Comparison of ENCODE assay signal across 10 mouse cellular contexts in genomic region chr2:128745879-128746620, GRCm38 (mm10). TPM values are rescaled to one million over a fixed set of nuclear protein-coding genes. Genes with fewer than 3 reads are reported as not detected.
A peak's percentile ranks its signal among the peaks of the same experiment; 100 is the strongest.
DNase-seq lines count a peak whose midpoint lies in the region; ATAC-seq and TF ChIP-seq lines count a peak whose summit lies in the region.
"Had no signal": no experiment of that assay in that cellular context is flagged by ENCODE, and none has a peak within 500 bp of the region (broad histone marks: within the 10 kb centered on the region; RNA-seq: fewer than 3 reads in every experiment).

No protein-coding gene starts in this region.

- no peak for TF ChIP-seq CTCF in spleen, adult 2 months (IDR thresholded peaks at IDR 0.05; ENCODE audit: extremely low read depth, insufficient read depth, insufficient read length, insufficient replicate concordance)
- TF ChIP-seq CTCF in stomach, postnatal 0 days (IDR thresholded peaks at IDR 0.05; ENCODE audit: low read depth): no peak

- peaks cover 4% of the 10 kb centered on the region for H3K36me3 ChIP-seq in kidney, embryonic 15.5 days
- no peaks in the 10 kb centered on the region for H3K36me3 ChIP-seq in spleen, adult 2 months (ENCODE audit: control insufficient read depth, insufficient read depth, low read length)
- H3K36me3 ChIP-seq in limb, embryonic 12.5 days: peaks cover 38% of the 10 kb centered on the region
- no peaks in the 10 kb centered on the region for H3K36me3 ChIP-seq in stomach, postnatal 0 days (ENCODE audit: control insufficient read depth, insufficient read depth, low read length)
- H3K36me3 ChIP-seq: G1E had no signal

- no peak for DNase-seq in kidney, adult 11 months
- DNase-seq in spleen, adult 2 months (ENCODE audit: low read depth in 1 of 2, low spot score in 2 of 2): no peak
- DNase-seq in spleen, postnatal 14 days (ENCODE audit: low spot score in 2 of 2): no peak
- DNase-seq in stomach, postnatal 0 days (ENCODE audit: low spot score): no peak
- DNase-seq in cerebellum, adult 9-11 months: no peak
- no peak for DNase-seq in frontal cortex, postnatal 10 days (ENCODE audit: low spot score in 2 of 2)

- H3K27me3 ChIP-seq in kidney, embryonic 15.5 days: no peaks in the 10 kb centered on the region
- no peaks in the 10 kb centered on the region for H3K27me3 ChIP-seq in spleen, adult 2 months (ENCODE audit: control insufficient read depth, insufficient read depth, low read length)
- H3K27me3 ChIP-seq in limb, embryonic 12.5 days: no peaks in the 10 kb centered on the region
- H3K27me3 ChIP-seq in stomach, postnatal 0 days (ENCODE audit: control insufficient read depth, insufficient read depth, low read length): no peaks in the 10 kb centered on the region

- no peak overlapping the region for H3K4me3 ChIP-seq in kidney, embryonic 15.5 days (replicated peaks)
- no peak overlapping the region for H3K4me3 ChIP-seq in spleen, adult 2 months (ENCODE audit: extremely low read depth, insufficient read depth, insufficient read length)
- H3K4me3 ChIP-seq in limb, embryonic 12.5 days (replicated peaks): no peak overlapping the region
- H3K4me3 ChIP-seq in stomach, postnatal 0 days (ENCODE audit: low read depth, low read length): no peak overlapping the region

- H3K4me2 ChIP-seq in kidney, embryonic 15.5 days: no peak overlapping the region
- H3K4me2 ChIP-seq in limb, embryonic 12.5 days: no peak overlapping the region
- no peak overlapping the region for H3K4me2 ChIP-seq in stomach, postnatal 0 days (replicated peaks; ENCODE audit: low read depth)

- no peaks in the 10 kb centered on the region for H3K9me3 ChIP-seq in kidney, embryonic 15.5 days (replicated peaks)
- no peaks in the 10 kb centered on the region for H3K9me3 ChIP-seq in limb, embryonic 12.5 days
- no peaks in the 10 kb centered on the region for H3K9me3 ChIP-seq in stomach, postnatal 0 days (ENCODE audit: control insufficient read depth, low read length)
- H3K9me3 ChIP-seq: G1E had no signal

- no peak overlapping the region for H3K9ac ChIP-seq in kidney, embryonic 15.5 days
- H3K9ac ChIP-seq in limb, embryonic 12.5 days (replicated peaks): no peak overlapping the region
- H3K9ac ChIP-seq in stomach, postnatal 0 days (ENCODE audit: low read length): peak overlapping the region; percentile 8; the same call in 1 of the 2 replicates

- 54% methylated on average over 12 of the region's 12 CpGs for WGBS in kidney, embryonic 15.5 days
- WGBS in spleen, adult 2 months: 66% methylated on average over 12 of the region's 12 CpGs
- 45% methylated on average over 12 of the region's 12 CpGs for WGBS in limb, embryonic 12.5 days
- WGBS in stomach, postnatal 0 days: 44% methylated on average over 12 of the region's 12 CpGs

- no peak for TF ChIP-seq POLR2A in spleen, adult 2 months (IDR thresholded peaks at IDR 0.05; ENCODE audit: low read depth, low read length)

- TF ChIP-seq EP300 in stomach, postnatal 0 days (optimal IDR thresholded peaks at IDR 0.05): no peak

- H3K27ac ChIP-seq in kidney, embryonic 15.5 days: peak overlapping the region; percentile 70
- peak overlapping the region; percentile 58 for H3K27ac ChIP-seq in spleen, adult 2 months (ENCODE audit: insufficient read depth, low read length)
- H3K27ac ChIP-seq in limb, embryonic 12.5 days: 0 out of 2 replicates have a peak overlapping the region, but pooled peaks have one; percentile 57
- peak overlapping the region; percentile 83 for H3K27ac ChIP-seq in stomach, postnatal 0 days (replicated peaks)

- H3K4me1 ChIP-seq in kidney, embryonic 15.5 days: peaks cover 22% of the 10 kb centered on the region
- peaks cover 2% of the 10 kb centered on the region; the same call in 1 of the 2 replicates for H3K4me1 ChIP-seq in spleen, adult 2 months (ENCODE audit: control insufficient read depth, insufficient read depth, insufficient read length)
- H3K4me1 ChIP-seq in limb, embryonic 12.5 days (replicated peaks): peaks cover 45% of the 10 kb centered on the region
- H3K4me1 ChIP-seq in stomach, postnatal 0 days (replicated peaks; ENCODE audit: control insufficient read depth, insufficient read depth): peaks cover 7% of the 10 kb centered on the region; the same call in 1 of the 2 replicates

- ATAC-seq in kidney, embryonic 15.5 days (replicated peaks; ENCODE audit: low FRiP score): no peak
- ATAC-seq in limb, embryonic 12.5 days (ENCODE audit: insufficient number of reproducible peaks, insufficient read depth, low FRiP score, low TSS enrichment, low read depth): no peak
- ATAC-seq in stomach, postnatal 0 days (ENCODE audit: low FRiP score, low TSS enrichment): peak; percentile 27; the same call in 1 of the 2 replicates
- ATAC-seq: forebrain, embryonic 16.5 days had no signal

RNA-seq across cellular contexts. Expression of gene Mertk, which starts 47.3 kb away (rescaled TPM):
- 11.5 and 11.7 TPM in 2 replicates for polyA plus RNA-seq in kidney, embryonic 15.5 days (2015; fragmentation: Nextera tagmentation; extraction: Ambion mirVana)
- 6.9 and 9.2 TPM in 2 replicates for polyA plus RNA-seq in spleen, adult 2 months (2012; rRNA removed)
- 20.0 and 21.0 TPM in 2 replicates for polyA plus RNA-seq in limb, embryonic 12.5 days (2016; fragmentation: Nextera tagmentation; extraction: Ambion mirVana)
- polyA plus RNA-seq in stomach, postnatal 0 days (2015; fragmentation: Nextera tagmentation; extraction: Ambion mirVana): 1.4 and 1.6 TPM in 2 replicates
- polyA plus RNA-seq: G1E had no signal

RNA-seq across cellular contexts. Expression of gene Anapc1, which starts 58.9 kb away (rescaled TPM):
- 63.2 and 69.6 TPM in 2 replicates for polyA plus RNA-seq in kidney, embryonic 15.5 days (2015; fragmentation: Nextera tagmentation; extraction: Ambion mirVana)
- 33.2 and 36.3 TPM in 2 replicates for polyA plus RNA-seq in spleen, adult 2 months (2012; rRNA removed)
- polyA plus RNA-seq in limb, embryonic 12.5 days (2016; fragmentation: Nextera tagmentation; extraction: Ambion mirVana): 89.8 and 90.0 TPM in 2 replicates
- polyA plus RNA-seq in stomach, postnatal 0 days (2015; fragmentation: Nextera tagmentation; extraction: Ambion mirVana): 12.0 and 13.3 TPM in 2 replicates
